Mouse (Mus musculus) lung, embryonic 14.5 days (tissue): Measurements from ENCODE around the gene Tdrd12. TPM values are rescaled to one million over a fixed set of nuclear protein-coding genes. Genes with fewer than 3 reads are reported as not detected.

Source experiments
- ATAC-seq: fragments of 200-750 bp; cut with Nextera tagmentation; 2 replicates; pipeline ENCODE4 v1.8.0; 2017; ENCODE audit warnings: mild to moderate bottlenecking, moderate TSS enrichment, moderate library complexity; ENCODE audit not compliant: insufficient read depth
- DNase-seq: peaks from one replicate; pipeline ENCODE4 v3.0.0-alpha.2; 2015
- H3K27ac ChIP-seq: fragments of 300-500 bp; sonication (generic); 2 replicates; pipeline ENCODE4 v1.5.1; 2014; ENCODE audit warnings: low read depth, mild to moderate bottlenecking, moderate library complexity
- H3K27me3 ChIP-seq: fragments of 300-500 bp; sonication (generic); 2 replicates; pipeline ENCODE4 v1.6.1; 2014; ENCODE audit warnings: low read length, control low read depth; ENCODE audit not compliant: insufficient read depth
- H3K36me3 ChIP-seq: fragments of 300-500 bp; sonication (generic); 2 replicates; pipeline ENCODE4 v1.6.1; 2014; ENCODE audit warnings: control low read depth; ENCODE audit not compliant: insufficient read depth
- H3K4me1 ChIP-seq: fragments of 300-500 bp; sonication (generic); 2 replicates; pipeline ENCODE4 v1.6.1; 2014; ENCODE audit warnings: antibody characterized with exemption, control low read depth; ENCODE audit not compliant: insufficient read depth
- H3K4me2 ChIP-seq: fragments of 300-500 bp; sonication (generic); 2 replicates; pipeline ENCODE4 v1.6.1; 2014; ENCODE audit warnings: mild to moderate bottlenecking
- H3K4me3 ChIP-seq: fragments of 300-500 bp; sonication (generic); 2 replicates; pipeline ENCODE4 v1.5.1; 2014; ENCODE audit warnings: low read depth, low read length
- H3K9ac ChIP-seq: fragments of 300-500 bp; sonication (generic); 2 replicates; pipeline ENCODE4 v1.6.1; 2014
- H3K9me3 ChIP-seq: fragments of 300-500 bp; sonication (generic); 2 replicates; pipeline ENCODE4 v1.6.1; 2016; ENCODE audit warnings: low read depth, low read length, control low read depth
- CTCF ChIP-seq: IDR thresholded peaks from 2 replicates; pipeline ENCODE4 v1.5.1; 2016; ENCODE audit warnings: antibody characterized with exemption, low read depth
- WGBS: fragments of 180-500 bp; shearing (Covaris S2); extraction: QIAGEN DNeasy Blood & Tissue Kit; methylation state at CpG from one replicate; pipeline ENCODE4 v1.1.7; 2014; 5-methylcytosine and 5-hydroxymethylcytosine counted together
- polyA plus RNA-seq: library from polyadenylated mRNA; unstranded; fragments of >200 nt; fragmentation: Nextera tagmentation; extraction: Ambion mirVana; gene quantifications from 2 replicates; pipeline ENCODE4 v1.2.1, GENCODE M21; 2014

Tdrd12 gene
- polyA plus RNA-seq, 1 experiment from 2014 or later = 0.75 TPM

DNA sequence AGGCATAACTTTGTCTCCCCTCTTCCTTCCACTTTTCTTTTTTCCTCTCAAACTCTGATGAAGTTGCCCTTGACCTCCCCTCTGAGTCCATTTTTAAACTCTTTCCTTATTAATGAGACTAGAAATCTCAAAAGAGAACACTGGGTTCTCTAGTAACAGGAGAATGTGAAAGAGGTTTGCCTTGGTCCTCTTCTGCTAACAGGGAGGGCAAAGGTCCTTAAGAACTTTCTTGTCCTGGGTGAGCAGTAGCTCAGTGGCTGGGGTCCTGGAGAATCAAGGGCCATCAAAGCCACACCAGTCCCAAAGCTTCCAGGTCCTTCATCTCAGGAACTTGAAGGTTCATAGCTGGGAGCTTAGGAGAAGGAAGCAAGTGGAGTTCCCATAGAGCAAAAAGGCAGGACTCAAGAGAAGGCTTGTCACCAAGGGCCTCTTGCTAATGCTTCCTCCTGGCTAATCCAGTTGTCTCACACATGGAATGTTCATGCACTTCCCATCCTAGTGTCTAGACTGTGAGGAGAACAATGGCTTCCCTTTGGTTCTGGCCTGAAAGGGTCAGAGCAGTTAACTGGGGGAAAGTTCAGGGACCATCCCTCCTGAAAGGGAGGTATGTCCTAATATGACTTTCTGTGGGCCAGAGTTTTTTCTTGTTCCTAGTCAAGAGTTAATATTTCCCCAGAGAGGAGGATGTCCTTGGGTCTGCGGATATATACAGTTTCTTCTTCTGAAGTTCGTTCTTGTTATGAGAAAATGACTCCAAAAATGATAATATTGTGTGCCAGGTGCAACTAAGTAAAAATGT lies 26.7 kb upstream of the Tdrd12 start:
- no peak overlapping the region for H3K27ac ChIP-seq
- no peak overlapping the region for H3K4me3 ChIP-seq
- DNase-seq (no peak), ATAC-seq (no peak)
- no peaks in the 10 kb centered on the region for H3K27me3 ChIP-seq
- 82% methylated on average over 2 of the region's 2 CpGs for WGBS
- no peak overlapping the region for H3K4me2 ChIP-seq
- TF ChIP-seq CTCF = no peak
- no peaks in the 10 kb centered on the region for H3K4me1 ChIP-seq
- no peaks in the 10 kb centered on the region for H3K36me3 ChIP-seq
- no peak overlapping the region for H3K9ac ChIP-seq
- no peaks in the 10 kb centered on the region for H3K9me3 ChIP-seq

DNA sequence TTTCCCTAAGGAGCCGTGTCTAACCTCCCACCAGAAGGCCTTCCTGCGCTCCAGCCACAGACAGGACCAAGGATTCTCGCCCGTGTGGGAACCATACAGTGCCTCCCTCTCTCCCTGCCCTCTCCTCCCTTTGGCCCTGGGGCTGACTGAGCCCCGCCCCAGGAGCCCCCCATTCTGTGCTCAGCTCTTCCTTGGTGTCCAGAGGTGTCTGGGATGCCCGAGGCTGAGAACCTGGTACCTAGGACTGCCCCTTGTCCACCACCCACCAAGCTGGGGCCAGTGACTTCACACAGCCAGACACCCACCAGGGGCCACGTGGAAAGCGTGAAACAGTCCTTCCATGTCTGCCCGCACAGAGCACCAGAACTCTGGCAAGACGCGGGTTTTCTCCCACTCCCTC lies 25.5 kb upstream of the Tdrd12 start:
- no peak overlapping the region for H3K4me2 ChIP-seq
- no peaks in the 10 kb centered on the region for H3K4me1 ChIP-seq
- DNase-seq = no peak
- H3K36me3 ChIP-seq = no peaks in the 10 kb centered on the region
- no peak for TF ChIP-seq CTCF
- H3K4me3 ChIP-seq = no peak overlapping the region
- no peaks in the 10 kb centered on the region for H3K9me3 ChIP-seq
- no peak for ATAC-seq
- H3K27ac ChIP-seq = no peak overlapping the region
- 62% methylated on average over 11 of the region's 11 CpGs for WGBS
- no peaks in the 10 kb centered on the region for H3K27me3 ChIP-seq
- no peak overlapping the region for H3K9ac ChIP-seq

DNA sequence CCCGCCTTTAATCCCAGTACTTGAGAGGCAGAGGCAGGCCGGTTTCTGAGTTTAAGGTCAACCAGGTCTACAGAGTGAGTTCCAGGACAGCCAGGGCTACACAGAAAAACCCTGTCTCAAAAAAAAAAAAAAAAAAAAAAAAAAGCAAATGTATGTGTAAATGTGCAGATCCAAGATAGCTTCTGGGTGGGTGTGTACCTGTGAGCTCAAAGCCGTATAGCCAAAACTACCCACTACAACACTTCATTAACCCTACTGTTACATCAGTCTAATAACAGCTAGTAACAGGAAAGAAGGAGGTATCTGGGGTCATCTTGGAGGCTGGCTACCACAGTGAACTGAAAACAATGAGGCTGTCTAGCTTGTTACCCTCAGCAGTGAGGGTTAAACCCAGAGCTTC lies 22.3 kb upstream of the Tdrd12 start:
- ATAC-seq (no peak), DNase-seq (no peak)
- 89% methylated on average over 3 of the region's 3 CpGs for WGBS

DNA sequence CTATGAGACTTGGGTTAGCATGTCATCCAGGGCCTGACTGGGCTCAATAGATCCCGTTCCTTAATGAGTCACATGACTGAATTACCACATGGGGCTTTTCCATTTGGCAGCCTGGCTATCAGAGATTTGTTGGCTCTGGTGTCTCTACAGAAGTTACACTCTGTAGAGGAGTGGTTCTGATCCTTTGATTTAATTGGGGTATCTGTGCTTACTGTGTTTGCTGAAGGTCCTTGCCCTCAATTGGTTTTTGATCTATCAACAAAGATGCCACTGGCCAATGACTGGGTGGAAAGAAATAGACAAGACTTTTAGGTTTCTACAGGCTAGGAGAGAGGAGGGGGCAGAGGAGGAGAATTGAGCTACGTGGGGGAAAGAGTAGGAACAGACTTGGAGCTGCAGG lies 21.1 kb upstream of the Tdrd12 start:
- H3K27me3 ChIP-seq = no peaks in the 10 kb centered on the region
- H3K4me3 ChIP-seq = no peak overlapping the region
- TF ChIP-seq CTCF = no peak
- no peak for ATAC-seq
- H3K4me1 ChIP-seq = no peaks in the 10 kb centered on the region
- no peaks in the 10 kb centered on the region for H3K36me3 ChIP-seq
- no peak for DNase-seq
- H3K9ac ChIP-seq = no peak overlapping the region
- H3K27ac ChIP-seq = no peak overlapping the region
- H3K9me3 ChIP-seq = no peaks in the 10 kb centered on the region
- no peak overlapping the region for H3K4me2 ChIP-seq
- 53% methylated on average over 2 of the region's 2 CpGs for WGBS

More for the DNA sequence above, 22.3 kb upstream of the Tdrd12 start:
- Histone ChIP-seq H3K9ac (no peak overlapping the region), H3K4me2 (no peak overlapping the region), H3K9me3 (no peaks in the 10 kb centered on the region), H3K36me3 (no peaks in the 10 kb centered on the region), H3K27me3 (no peaks in the 10 kb centered on the region), H3K4me3 (no peak overlapping the region), H3K4me1 (no peaks in the 10 kb centered on the region), H3K27ac (no peak overlapping the region)
- no peak for TF ChIP-seq CTCF

DNA sequence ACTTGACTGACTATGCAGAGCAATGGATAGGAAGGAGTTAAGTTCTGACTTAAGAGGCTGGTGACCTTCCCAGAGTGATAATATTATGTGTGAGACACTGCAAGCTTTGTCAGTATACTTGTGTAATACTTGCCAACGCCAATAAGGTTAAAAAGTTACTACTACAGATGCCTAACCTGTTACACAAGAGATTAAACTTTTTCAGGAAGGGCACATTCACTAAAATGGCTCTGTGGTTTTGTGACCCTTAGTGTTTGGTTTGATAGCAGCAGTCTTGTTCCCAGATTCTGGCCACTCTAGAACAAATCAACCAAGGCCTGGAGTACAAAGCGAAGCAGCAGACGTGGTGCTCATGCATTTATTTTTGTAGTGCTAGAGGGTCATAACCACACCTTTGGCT lies 20.0 kb upstream of the Tdrd12 start:
- Histone ChIP-seq H3K4me2 (no peak overlapping the region), H3K27me3 (no peaks in the 10 kb centered on the region), H3K4me1 (no peaks in the 10 kb centered on the region), H3K9me3 (no peaks in the 10 kb centered on the region), H3K4me3 (no peak overlapping the region), H3K36me3 (no peaks in the 10 kb centered on the region), H3K9ac (no peak overlapping the region), H3K27ac (no peak overlapping the region)
- 62% methylated on average over 3 of the region's 3 CpGs for WGBS
- ATAC-seq = no peak
- no peak for DNase-seq
- TF ChIP-seq CTCF = no peak

DNA sequence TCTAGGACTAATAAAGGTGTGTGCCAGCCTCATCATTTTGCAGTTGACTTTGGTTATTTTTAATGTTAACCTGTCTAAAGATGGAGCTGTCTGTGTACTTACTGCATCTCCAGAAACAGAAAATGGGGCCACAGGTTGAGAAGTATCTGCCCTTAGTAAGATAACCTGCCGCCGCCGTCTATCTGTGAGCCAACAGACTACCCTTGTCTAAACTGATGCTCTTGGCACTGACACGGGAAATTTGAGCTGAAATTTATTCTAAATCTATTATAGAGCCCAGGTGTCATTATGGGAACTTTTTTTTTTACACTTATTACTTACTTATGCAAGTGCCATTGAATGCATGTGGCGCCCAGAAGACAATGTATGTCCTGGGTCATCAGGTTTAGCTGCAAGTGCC lies 19.4 kb upstream of the Tdrd12 start:
- Histone ChIP-seq H3K9ac (no peak overlapping the region), H3K4me3 (no peak overlapping the region), H3K27me3 (no peaks in the 10 kb centered on the region), H3K9me3 (no peaks in the 10 kb centered on the region), H3K36me3 (no peaks in the 10 kb centered on the region), H3K4me2 (peak overlapping the region; percentile 93; the same call in 1 of the 2 replicates), H3K27ac (no peak overlapping the region), H3K4me1 (no peaks in the 10 kb centered on the region)
- no peak for DNase-seq
- 84% methylated on average over 5 of the region's 5 CpGs for WGBS
- no peak for TF ChIP-seq CTCF
- no peak for ATAC-seq

DNA sequence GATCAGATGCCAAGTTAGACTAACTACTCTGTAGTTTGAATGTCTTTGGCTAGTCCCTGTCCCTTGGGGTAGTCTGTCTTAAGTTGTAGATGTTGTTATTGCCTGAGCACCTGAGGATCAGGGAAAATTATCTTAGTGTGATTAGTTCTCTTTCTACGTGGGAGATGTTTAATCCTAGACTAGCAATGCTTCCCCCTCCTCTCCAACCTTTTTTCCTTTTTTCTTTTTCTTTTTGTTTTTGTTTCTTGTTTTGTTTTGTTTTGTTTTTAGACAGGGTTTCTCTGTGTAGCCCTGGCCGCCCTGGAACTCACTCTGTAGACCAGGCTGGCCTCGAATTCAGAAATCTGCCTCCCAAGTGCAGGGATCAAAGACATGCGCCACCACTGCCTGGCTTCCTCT lies 18.7 kb upstream of the Tdrd12 start, which contains the start of gene Nudt19:
Gene Nudt19 (minus strand): TSS at position 100 of the 399 bp plus-strand sequence.
- Histone ChIP-seq H3K9me3 (no peaks in the 10 kb centered on the region), H3K4me2 (peak within 1 kb of the TSS; percentile 93), H3K9ac (peak within 1 kb of the TSS; percentile 97), H3K4me3 (peak within 1 kb of the TSS; percentile 76), H3K4me1 (no peaks in the 10 kb centered on the region), H3K27ac (peak within 1 kb of the TSS; percentile 98), H3K27me3 (no peaks in the 10 kb centered on the region), H3K36me3 (peaks cover 4% of the 10 kb centered on the region; the same call in 1 of the 2 replicates)
- no peak for TF ChIP-seq CTCF
- ATAC-seq = no peak
- WGBS = 62% methylated on average over 4 of the region's 4 CpGs
- DNase-seq = no peak
